Mouse (Mus musculus) mature B cell (primary cell): ENCODE results near the gene Ang6.
"Not testable (repeated sequence)": the region's sequence is repeated elsewhere in the genome, so short reads cannot be mapped to it uniquely, and the experiment has no call there.

Experiments
- in situ Hi-C: fragments of 300-500 bp; cut with MboI; formaldehyde crosslinking; loops from 2 replicates; pipeline ENCODE4 v1.14.3; 2019

Gene Ang6

DNA sequence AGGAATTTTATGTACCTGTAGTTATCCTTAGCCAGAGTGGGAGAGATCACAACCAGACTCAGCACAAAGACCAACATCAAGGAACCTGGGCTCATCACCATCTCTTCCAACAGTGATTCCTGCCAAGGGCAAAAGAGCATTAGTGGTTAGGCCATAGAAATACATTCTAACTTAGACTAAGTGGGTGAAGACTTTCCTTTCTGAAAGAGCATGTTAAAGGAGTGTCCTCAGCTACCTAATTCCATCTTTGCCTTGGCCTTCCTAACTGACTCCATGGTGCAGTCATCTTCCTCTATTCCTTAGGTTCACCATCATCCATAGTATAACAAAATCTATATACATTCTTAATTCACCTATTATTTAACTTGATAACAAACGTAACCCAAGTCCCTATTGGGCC lies at the start of gene Ang6:
Gene Ang6, minus strand, starts transcription at position 101 of the 400 bp plus-strand sequence.
- in situ Hi-C loops: no loop called here

DNA sequence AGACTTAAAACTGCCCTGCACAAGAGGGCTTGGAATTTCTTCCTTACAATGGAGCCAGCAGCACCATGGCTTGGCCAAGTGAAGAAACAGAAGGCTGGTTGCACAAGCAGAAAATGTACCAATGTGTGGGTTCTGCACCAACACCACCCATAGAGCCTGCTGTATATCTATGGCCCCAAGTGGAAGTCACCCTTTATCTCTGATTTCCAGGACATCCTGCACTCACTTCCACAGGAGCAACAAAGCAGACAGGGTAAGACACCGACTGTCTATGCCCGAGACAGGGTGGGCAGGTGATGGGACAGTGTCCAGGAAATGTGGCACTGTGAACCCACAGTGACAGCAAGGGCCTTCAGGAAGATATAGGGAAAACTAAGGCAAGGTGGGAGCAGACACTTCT lies 44.5 kb upstream of the Ang6 start:
- in situ Hi-C loops: not testable (repeated sequence)

GRCm38 (mm10) chr14:44031828-44032227 lies 29.8 kb upstream of the Ang6 start:
- in situ Hi-C loops: not testable (repeated sequence)

GRCm38 (mm10) chr14:44009686-44010085 lies 7.6 kb upstream of the Ang6 start:
- in situ Hi-C loops: not testable (repeated sequence)

DNA sequence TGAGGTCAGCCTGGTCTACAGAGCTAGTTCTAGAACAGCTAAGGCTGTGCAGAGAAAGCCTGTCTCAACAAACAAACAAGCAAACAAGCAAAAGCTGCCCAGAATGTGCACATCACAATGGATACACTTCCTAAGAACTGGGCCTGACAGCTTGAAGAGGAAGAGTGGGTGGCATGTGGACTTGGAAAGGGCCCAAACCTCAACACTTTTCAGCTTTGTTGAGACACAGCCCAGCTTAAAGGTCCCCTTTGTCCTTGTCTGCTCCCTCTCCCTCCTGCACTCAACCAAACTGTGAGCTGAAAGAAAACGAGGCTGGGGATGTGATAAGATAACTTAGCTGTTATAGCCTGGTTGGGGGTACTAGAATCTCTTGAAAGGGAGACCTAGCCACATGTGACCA lies 6.0 kb upstream of the Ang6 start:
- in situ Hi-C loops: not testable (repeated sequence)

DNA sequence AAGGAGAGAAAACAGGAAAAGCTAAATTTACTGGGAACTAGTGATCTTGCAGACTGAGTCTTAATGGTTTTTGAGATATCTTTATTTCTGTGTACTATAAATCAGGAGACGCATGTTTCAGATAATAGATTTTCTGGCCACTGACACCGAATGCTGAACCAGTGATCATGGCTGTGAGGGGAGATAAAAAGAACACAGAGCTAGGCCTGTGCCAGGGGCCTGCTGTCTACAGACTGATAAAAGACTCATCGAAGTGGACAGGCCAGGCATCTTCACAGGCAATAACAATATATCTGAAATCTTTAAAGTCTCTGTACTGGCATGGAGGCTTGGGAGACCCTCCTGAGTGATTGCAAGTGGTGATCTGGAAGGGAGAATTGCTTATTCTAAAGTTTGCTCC lies 469 bp downstream of the Ang6 start:
- in situ Hi-C loops: no loop called here

GRCm38 (mm10) chr14:43998455-43999000 lies 3.5 kb downstream of the Ang6 start:
- in situ Hi-C loops: not testable (repeated sequence)

DNA sequence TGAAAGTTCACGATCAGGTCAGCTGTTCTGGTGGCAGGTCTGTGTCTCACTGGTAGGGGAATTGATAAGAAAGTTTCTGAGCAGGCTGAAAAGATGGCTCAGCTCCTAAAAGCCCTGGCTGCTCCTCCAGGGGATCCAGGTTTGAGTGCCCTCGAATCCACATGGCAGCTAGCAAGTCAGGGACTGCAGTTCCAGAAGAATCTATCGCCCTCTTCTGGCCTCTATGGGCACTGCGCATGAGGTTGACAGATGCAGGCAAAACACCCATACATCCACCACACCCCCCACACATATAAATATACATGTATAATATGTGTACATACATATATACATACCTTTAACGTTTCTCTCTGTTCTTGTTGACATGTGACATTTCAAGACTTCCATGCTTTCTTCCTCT lies 14.7 kb downstream of the Ang6 start:
- in situ Hi-C loops: not testable (repeated sequence)

DNA sequence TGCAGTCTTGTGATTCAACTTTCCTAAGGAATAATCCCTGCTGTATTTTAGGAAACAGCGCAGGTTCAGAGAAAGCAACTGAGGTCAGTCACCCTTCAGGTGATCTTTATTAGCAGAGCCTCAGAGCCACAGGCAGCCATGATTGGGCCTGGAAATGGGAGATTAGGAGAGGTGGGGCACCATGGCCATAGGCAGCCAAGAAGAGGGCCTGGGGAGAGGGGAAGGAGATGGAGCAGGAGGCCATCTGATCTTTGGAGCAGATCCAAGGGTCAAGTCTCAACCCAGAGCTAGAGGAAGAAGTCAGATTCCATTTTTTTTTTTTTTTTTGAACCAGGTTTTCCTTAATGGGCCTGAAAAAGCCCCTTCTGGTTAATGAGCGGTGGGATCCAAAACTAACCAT lies 15.9 kb downstream of the Ang6 start:
- in situ Hi-C loops: no loop called here

DNA sequence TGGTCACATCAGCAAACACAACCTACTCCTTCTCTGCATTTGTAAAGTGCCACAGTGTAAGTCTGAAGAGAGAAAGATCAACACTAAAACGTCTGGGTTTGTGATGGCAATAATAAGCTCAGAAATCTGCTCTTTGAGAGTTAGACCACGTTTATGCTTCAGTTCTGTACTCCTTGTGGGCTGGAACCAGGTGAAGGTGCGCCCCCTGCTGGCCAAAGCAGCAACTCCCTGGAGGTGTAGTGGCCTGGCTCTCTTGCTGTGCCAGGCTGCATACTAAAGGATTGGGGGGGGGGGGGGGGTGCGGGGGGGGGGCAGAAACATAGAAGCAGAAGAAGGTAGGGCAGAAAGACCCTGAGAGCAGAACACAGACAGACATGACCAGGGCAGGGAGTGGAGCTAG lies 18.2 kb downstream of the Ang6 start:
- in situ Hi-C loops: no loop called here

DNA sequence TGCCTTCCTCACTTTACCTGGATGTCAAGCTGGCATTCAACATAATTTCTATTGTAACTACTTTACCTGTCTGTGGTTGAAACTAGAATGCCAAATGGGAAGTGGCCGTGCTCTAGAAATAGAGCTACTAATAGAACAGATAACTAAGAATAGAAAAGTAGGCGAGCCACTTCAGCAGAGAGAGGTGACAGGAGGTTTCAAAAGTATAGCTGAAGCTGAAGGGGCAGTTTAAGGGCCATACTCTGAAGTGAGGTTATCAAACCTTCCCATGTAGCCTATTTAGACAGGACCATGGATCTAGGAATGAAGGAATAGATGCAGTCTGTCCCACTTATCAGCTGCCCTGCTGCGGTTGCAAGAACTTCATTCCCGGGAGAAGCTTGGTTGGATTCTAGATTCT lies 18.6 kb downstream of the Ang6 start:
- in situ Hi-C loops: no loop called here

- in situ Hi-C loops: not testable (repeated sequence)
Observed at GRCm38 (mm10) chr14:43956769-43957168, 45.3 kb downstream of the Ang6 start, which contains the start of gene Ang5. TSS of gene Ang5 (plus strand) at chr14:43957069.

GRCm38 (mm10) chr14:43955074-43955473 lies 47.0 kb downstream of the Ang6 start:
- in situ Hi-C loops: not testable (repeated sequence)

DNA sequence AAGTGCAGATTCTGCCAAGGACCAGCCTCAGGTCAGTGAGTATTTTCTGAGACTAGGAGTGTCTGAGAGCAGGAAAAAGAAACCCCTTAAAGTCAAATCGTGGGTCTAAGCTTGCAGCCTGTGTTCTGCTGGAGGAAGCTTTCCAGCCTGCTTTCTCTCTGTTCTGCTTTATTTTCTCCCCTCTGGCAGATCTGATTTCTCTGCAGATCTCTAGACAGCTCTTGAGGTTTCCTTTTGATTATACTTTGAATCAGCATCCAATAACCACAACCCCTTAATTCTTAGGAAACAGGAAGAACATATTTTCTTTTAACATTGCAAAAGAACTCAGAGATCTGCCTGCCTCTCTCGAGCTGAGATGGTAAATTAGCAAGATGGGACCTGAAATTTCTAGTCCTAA lies 48.7 kb downstream of the Ang6 start:
- in situ Hi-C loops: not testable (repeated sequence)
